Mouse (Mus musculus): Measurements from ENCODE around the gene Bud31. TPM values are rescaled to one million over a fixed set of nuclear protein-coding genes. Genes with fewer than 3 reads are reported as not detected.

The Bud31 gene
- polyA plus RNA-seq, 1 experiment, result 52.8 TPM

GRCm38 (mm10) chr5:145190875-145191798 lies 51.0 kb downstream of the Bud31 start:
- Histone ChIP-seq H3K27ac (ENCODE audit: insufficient read depth, low read depth, low read length) (peak overlapping the region; percentile 85), H3K4me3 (ENCODE audit: low read depth, low read length) (peak overlapping the region; percentile 87), H3K27me3 (ENCODE audit: control insufficient read depth, insufficient read depth, low read length) (no peaks in the 10 kb centered on the region), H3K36me3 (ENCODE audit: control insufficient read depth, insufficient read depth, low read length) (peaks cover 35% of the 10 kb centered on the region), H3K4me1 (ENCODE audit: control insufficient read depth, insufficient read depth, insufficient read length, low read length) (peaks cover 5% of the 10 kb centered on the region; the same call in 1 of the 2 replicates)
- TF ChIP-seq POLR2A (IDR thresholded peaks at IDR 0.05; ENCODE audit: low read depth, low read length), result peak; percentile 84
- peak; percentile 3; the same call in 1 of the 2 replicates for TF ChIP-seq CTCF (IDR thresholded peaks at IDR 0.05; ENCODE audit: extremely low read depth, insufficient read length, insufficient replicate concordance, low read depth, low read length)
- under 1% methylated on average over 41 of the region's 41 CpGs for WGBS

- no peaks in the 10 kb centered on the region for H3K27me3 ChIP-seq (ENCODE audit: control insufficient read depth, insufficient read depth, low read length)
These were observed 51.8 kb downstream of the Bud31 start, which contains the start of gene Atp5j2 for GRCm38 (mm10) chr5:145191962-145192361. Atp5j2 (minus strand) TSS chr5:145192062.

More at GRCm38 (mm10) chr5:145191962-145192361, 51.8 kb downstream of the Bud31 start, which contains the start of gene Atp5j2:
- peak within 1 kb of the TSS; percentile 87 for H3K4me3 ChIP-seq (ENCODE audit: low read depth, low read length)
- peaks cover 5% of the 10 kb centered on the region; the same call in 1 of the 2 replicates for H3K4me1 ChIP-seq (ENCODE audit: control insufficient read depth, insufficient read depth, insufficient read length, low read length)
- peaks cover 29% of the 10 kb centered on the region for H3K36me3 ChIP-seq (ENCODE audit: control insufficient read depth, insufficient read depth, low read length)
- TF ChIP-seq CTCF (IDR thresholded peaks at IDR 0.05; ENCODE audit: extremely low read depth, insufficient read length, insufficient replicate concordance, low read depth, low read length), result no peak
- no peak for TF ChIP-seq POLR2A (IDR thresholded peaks at IDR 0.05; ENCODE audit: low read depth, low read length)
- H3K27ac ChIP-seq (ENCODE audit: insufficient read depth, low read depth, low read length), result peak within 1 kb of the TSS; percentile 85
- WGBS, result 82% methylated on average over 2 of the region's 2 CpGs

Other genes with a start within 250 kb of the Bud31 start
- 12.0 and 19.5 TPM in 2 replicates for gene Smurf1, start 174.5 kb upstream of the Bud31 start, polyA plus RNA-seq (2012; rRNA removed)
- gene Gm4871, start 107.6 kb upstream of the Bud31 start, polyA plus RNA-seq (2012; rRNA removed), result not detected in 2 replicates
- gene 1700018F24Rik, start 97.4 kb upstream of the Bud31 start, polyA plus RNA-seq (2012; rRNA removed), result not detected in 2 replicates
- 59.7 and 105 TPM in 2 replicates for gene Arpc1a, start 56.5 kb upstream of the Bud31 start, polyA plus RNA-seq (2012; rRNA removed)
- gene Kpna7, start 56.3 kb upstream of the Bud31 start, polyA plus RNA-seq (2012; rRNA removed), result not detected in 2 replicates
- 595 and 1,197 TPM in 2 replicates for gene Arpc1b, start 26.1 kb upstream of the Bud31 start, polyA plus RNA-seq (2012; rRNA removed)
- gene Pdap1, start 124 bp upstream of the Bud31 start, polyA plus RNA-seq (2012; rRNA removed), result 8.5 and 18.7 TPM in 2 replicates
- 5.6 and 11.6 TPM in 2 replicates for gene Ptcd1, start 26.7 kb downstream of the Bud31 start, polyA plus RNA-seq (2012; rRNA removed)
- gene Cpsf4, start 26.9 kb downstream of the Bud31 start, polyA plus RNA-seq (2012; rRNA removed), result 11.6 and 23.2 TPM in 2 replicates
- 99.9 and 140 TPM in 2 replicates for gene Atp5j2, start 51.7 kb downstream of the Bud31 start, polyA plus RNA-seq (2012; rRNA removed)
- 1.5 and 2.9 TPM in 2 replicates for gene Zkscan14, start 61.5 kb downstream of the Bud31 start, polyA plus RNA-seq (2012; rRNA removed)
- 1.8 and 3.9 TPM in 2 replicates for gene Zkscan5, start 64.2 kb downstream of the Bud31 start, polyA plus RNA-seq (2012; rRNA removed)
- 3.2 and 8.6 TPM in 2 replicates for gene Zfp655, start 91.4 kb downstream of the Bud31 start, polyA plus RNA-seq (2012; rRNA removed)
- 7.9 and 16.4 TPM in 2 replicates for gene Zscan25, start 140.1 kb downstream of the Bud31 start, polyA plus RNA-seq (2012; rRNA removed)
- gene Cyp3a57, start 204.9 kb downstream of the Bud31 start, polyA plus RNA-seq (2012; rRNA removed), result not detected in 2 replicates

Data from small intestine, adult 2 months (tissue).